Comparison of ENCODE assay signal across 13 mouse cellular contexts in the genomic region with DNA sequence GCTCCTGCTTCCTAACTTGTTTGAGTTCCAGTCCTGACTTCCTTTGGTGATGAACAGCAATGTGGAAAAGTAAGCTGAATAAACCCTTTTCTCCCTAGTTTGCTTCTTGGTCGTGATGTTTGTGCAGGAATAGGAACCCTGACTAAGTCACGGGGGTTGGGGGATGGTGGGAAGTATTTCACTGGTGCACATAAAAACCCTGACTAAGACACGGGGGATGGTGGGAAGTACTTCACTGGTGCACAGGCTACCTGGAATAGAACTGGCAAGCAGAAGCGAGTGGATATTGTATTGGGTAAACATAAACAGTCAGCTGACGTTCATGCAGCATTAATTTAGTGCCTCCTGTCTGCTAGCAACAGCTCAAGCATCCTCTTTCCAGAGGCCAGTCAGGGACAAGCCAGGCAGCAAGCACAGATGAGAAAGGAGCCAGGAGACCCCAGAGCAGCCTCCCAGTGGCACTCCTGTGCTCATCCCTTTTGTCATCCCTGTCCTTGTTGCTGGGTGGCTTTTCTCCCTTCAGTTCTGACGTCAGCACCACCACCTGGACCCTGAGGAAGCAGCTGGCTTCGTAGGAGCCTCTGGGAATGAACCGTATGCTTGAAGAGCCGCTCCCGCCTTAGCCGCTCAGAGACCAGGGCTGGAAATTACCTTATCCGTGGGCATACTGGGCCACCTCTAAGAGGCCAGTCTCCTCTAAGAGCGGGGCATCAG. TPM values are rescaled to one million over a fixed set of nuclear protein-coding genes. Genes with fewer than 3 reads are reported as not detected.
DNase-seq lines count a peak whose midpoint lies in the region.
"Had no signal": no experiment of that assay in that cellular context is flagged by ENCODE, and none has a peak within 500 bp of the region (broad histone marks: within the 10 kb centered on the region; RNA-seq: fewer than 3 reads in every experiment).

No protein-coding gene starts in this region.

- DNase-seq in layer of hippocampus, adult 11-12 months (ENCODE audit: low spot score): peak; percentile 56
- no peak for DNase-seq in layer of hippocampus, postnatal 14 days (ENCODE audit: low spot score in 2 of 2)
- DNase-seq in right cerebral cortex, adult 18-20 months: peak; percentile 51
- no peak for DNase-seq in right cerebral cortex, postnatal 4 days
- DNase-seq in layer of hippocampus, adult 9-11 months: peak; percentile 60
- DNase-seq in thymus, postnatal 0 days (ENCODE audit: low spot score): no peak
- DNase-seq in adrenal gland, adult (ENCODE audit: inconsistent age in 2 of 2, low spot score in 1 of 2): no peak
- DNase-seq: cerebellum, adult 2 months; gastrocnemius, postnatal 36 days; kidney, postnatal 14 days; lung, adult 18-20 months; midbrain, embryonic 14.5 days; thymus, postnatal 36 days had no signal

RNA-seq across cellular contexts. Expression of a gene that starts 30.8 kb away (rescaled TPM):
- 10 to 100 TPM; 27.1 to 28.9 TPM for total RNA-seq in layer of hippocampus, postnatal 14 days (2021)
- polyA plus RNA-seq in thymus, postnatal 0 days (2015; fragmentation: Nextera tagmentation; extraction: Ambion mirVana): 2.3 and 3.0 TPM in 2 replicates

RNA-seq across cellular contexts. Expression of a gene that starts 50.0 kb away (rescaled TPM):
- 10 to 100 TPM; 23.0 to 28.2 TPM for total RNA-seq in layer of hippocampus, postnatal 14 days (2021)
- polyA plus RNA-seq in thymus, postnatal 0 days (2015; fragmentation: Nextera tagmentation; extraction: Ambion mirVana): 20.7 and 27.6 TPM in 2 replicates

RNA-seq across cellular contexts. Expression of a gene that starts 55.8 kb away (rescaled TPM):
- total RNA-seq in layer of hippocampus, postnatal 14 days (2021): 1 to 10 TPM; 3.7 to 3.9 TPM
- polyA plus RNA-seq in thymus, postnatal 0 days (2015; fragmentation: Nextera tagmentation; extraction: Ambion mirVana): 201 and 234 TPM in 2 replicates

Comparison
In these comparisons a context has a peak if more than half of its experiments do, and no peak if none do; other contexts are left out.
1. DNase-seq: peak in layer of hippocampus, adult 11-12 months (single experiment), right cerebral cortex, adult 18-20 months (single experiment) and layer of hippocampus, adult 9-11 months (single experiment); none in layer of hippocampus, postnatal 14 days (0 of 2), right cerebral cortex, postnatal 4 days (single experiment), thymus, postnatal 0 days (single experiment) and adrenal gland, adult (0 of 2).